Mouse (Mus musculus) layer of hippocampus, adult 9-10 months (tissue): ENCODE measurements at regions not wholly inside any gene's neighbourhood (a gene's known extent, or its start where the extent isn't known, plus 50 kb on each side); places are given as distances from the start of the nearest gene placed in this dataset.

Experiments used
- DNase-seq: peaks from one replicate; pipeline ENCODE4 v3.0.0; 2022; ENCODE audit warnings: low spot score

DNA sequence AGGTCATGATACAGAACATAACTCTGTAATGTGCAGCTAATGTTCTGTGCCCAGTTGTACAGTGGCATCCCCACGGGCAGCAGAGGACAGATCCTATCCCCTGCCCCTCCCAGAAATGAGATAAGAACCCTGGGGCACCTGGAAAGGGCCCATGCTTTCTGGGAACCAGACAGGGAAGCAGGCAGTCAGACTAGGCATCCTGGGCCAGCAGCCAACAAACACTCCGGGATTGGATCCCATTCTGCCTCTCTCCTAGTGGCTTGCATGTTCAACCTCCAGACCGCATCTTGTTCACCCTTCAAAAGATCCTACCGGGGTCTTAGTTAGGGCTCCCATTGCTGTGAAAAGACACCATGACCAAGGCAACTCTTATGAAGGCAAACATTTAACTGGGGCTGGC lies 229.0 kb upstream of the Rpl38 start:
- DNase-seq = no peak

GRCm38 (mm10) chr11:114435788-114436187 lies 232.5 kb upstream of the Rpl38 start:
- DNase-seq = no peak

GRCm38 (mm10) chr11:114433561-114433960 lies 234.8 kb upstream of the Rpl38 start:
- DNase-seq = no peak

DNA sequence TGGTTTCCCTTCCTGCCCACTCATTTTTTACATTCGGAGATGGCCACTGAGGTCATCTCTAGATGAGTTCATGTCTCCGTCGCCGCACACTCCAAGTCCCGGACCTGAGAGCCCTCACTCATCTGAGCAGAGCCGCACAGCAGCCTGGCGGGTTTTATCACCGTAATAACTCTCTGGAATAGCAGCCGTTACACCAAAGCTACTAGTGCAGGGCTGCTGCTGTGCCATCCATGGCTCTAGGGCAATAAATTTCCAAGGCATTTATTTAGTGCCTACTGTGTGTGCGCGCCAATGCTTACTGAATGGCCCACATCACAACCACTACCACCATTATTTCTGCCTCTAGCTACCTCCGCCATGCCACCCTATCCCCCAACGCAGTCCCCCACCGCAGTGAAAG lies 242.9 kb upstream of the Rpl38 start:
- no peak for DNase-seq

DNA sequence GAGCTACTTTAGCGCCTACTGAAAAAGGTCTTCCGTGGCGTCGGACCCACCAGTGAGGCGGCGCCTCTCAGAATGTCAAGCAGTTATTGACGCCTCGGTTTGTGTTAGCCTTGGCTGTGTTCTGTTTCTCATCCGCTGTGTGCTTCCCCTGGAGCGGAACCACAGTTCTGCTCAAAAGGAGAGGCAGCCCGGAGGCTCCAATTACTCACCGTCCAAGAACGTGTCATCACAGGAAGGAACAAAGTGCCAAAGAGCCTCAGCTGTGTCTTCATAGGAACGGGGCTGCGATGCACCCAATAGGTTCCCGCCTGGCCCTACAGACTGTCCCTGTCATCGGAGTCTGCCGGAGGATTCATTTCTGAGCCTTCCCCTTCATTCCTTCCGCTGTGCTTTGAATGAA lies 245.0 kb upstream of the Rpl38 start:
- no peak for DNase-seq

DNA sequence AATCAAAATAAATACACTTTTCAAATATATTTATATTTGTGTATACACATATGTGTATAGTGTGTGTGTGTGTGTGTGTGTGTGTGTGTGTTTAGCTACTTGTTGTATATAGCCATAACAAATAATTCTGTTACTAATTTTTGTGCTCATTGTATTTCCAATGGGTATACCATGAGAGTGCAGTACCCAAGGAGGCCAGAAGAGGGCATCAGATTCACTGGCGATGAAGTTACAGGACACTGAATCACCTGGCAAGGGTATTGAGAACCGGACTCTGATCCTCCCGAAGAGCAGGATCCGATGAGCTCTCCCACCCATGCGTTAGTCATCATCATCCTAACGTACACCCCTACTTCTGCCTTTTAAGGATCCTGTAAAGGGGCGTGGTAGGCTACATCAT lies 249.3 kb upstream of the Rpl38 start:
- DNase-seq = no peak

- no peak for DNase-seq
Observed at GRCm38 (mm10) chr11:114416168-114416567, 252.2 kb upstream of the Rpl38 start.

GRCm38 (mm10) chr11:114404401-114404800 lies 263.9 kb upstream of the Rpl38 start:
- DNase-seq = no peak

GRCm38 (mm10) chr11:114402556-114403320 lies 265.6 kb upstream of the Rpl38 start:
- DNase-seq = no peak

- no peak for DNase-seq
Observed at GRCm38 (mm10) chr11:114400701-114401100, 267.6 kb upstream of the Rpl38 start.

GRCm38 (mm10) chr11:114392161-114392560 lies 276.2 kb upstream of the Rpl38 start:
- no peak for DNase-seq

DNA sequence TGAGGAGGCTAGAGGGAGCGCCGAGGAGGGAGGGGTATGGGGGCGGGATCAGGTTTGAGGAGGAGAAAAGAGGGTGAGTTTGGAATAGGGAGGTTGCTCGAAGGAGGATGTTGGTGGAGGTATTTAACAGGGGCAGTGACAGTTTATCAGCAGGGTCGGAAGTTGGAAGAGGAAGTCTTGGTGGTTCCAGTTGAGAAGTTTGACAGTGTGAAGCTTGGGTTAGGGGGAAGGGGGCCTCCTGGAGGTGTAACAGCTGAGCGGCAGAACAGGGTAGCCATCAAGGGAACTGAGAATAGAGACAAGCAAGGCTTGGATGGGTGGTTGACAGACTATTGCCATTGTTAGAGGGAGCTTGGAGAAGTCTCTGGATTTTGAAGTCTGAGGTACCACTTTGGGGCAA lies 276.8 kb upstream of the Rpl38 start:
- DNase-seq = no peak

DNA sequence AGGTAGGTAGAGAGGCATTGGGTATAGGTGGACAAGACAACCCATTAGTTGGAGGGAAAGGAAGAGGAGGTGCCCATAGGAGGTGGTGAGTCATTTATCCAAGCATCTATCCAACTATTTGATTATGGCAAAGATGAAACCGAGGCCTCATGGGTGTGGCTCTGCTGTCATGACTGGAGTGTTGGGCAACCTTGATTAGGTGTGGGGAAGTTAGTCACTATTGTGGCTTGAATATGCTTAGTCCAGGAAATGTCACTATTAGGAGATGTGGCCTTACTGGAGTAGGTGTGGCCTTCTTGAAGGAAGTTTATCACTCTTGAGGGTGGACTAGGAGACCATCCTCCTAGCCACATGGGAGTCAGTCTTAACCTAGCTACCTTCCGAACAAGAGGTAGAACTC lies 281.2 kb upstream of the Rpl38 start:
- no peak for DNase-seq

DNA sequence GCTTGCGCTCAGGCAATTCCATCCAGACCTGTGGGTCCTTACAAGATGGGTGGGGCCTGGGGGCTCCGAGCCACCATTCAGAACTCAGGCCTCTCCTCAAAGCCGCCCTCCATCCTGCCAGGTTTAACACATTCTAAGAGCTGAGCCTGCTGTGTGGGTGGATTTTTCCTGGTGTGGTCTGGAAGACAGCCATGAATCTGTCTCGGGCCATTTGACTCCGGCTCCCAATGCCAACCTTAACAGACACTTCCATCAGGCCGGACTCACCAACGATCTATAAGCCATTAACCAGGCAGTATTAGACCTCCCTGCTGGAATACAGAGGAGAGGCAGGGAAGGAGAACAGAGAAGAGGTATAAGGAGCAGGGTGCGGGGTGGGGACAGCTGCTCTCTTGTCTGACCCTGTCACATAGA lies 288.9 kb upstream of the Rpl38 start:
- no peak for DNase-seq

- no peak for DNase-seq
Observed at GRCm38 (mm10) chr11:114375921-114376320, 292.4 kb upstream of the Rpl38 start.

- DNase-seq = no peak
Observed at GRCm38 (mm10) chr11:114370708-114371107, 297.6 kb upstream of the Rpl38 start.

- DNase-seq = no peak
Observed at GRCm38 (mm10) chr11:114367779-114368178, 300.5 kb upstream of the Rpl38 start.

GRCm38 (mm10) chr11:114360946-114361345 lies 294.1 kb upstream of the Sdk2 start:
- no peak for DNase-seq

DNA sequence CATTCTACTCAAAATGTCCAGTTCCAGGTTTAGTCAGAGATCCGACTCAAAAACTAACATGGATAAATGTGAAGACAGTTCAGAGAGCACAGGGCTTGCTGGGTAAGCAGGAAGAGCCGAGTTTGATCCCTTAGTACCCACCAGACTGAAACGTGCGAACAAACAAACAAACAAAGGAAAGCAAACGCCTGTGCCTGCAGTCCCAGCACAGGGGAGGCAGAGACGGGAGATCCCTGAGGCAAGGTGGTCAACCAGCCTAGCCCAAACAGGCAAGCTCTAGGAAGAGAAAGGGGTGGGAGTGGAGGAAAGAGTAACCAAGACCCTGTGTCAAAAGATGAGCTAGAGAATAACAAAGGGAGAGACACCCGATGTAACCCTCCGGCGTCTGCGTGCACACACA lies 293.5 kb upstream of the Sdk2 start:
- DNase-seq = no peak

DNA sequence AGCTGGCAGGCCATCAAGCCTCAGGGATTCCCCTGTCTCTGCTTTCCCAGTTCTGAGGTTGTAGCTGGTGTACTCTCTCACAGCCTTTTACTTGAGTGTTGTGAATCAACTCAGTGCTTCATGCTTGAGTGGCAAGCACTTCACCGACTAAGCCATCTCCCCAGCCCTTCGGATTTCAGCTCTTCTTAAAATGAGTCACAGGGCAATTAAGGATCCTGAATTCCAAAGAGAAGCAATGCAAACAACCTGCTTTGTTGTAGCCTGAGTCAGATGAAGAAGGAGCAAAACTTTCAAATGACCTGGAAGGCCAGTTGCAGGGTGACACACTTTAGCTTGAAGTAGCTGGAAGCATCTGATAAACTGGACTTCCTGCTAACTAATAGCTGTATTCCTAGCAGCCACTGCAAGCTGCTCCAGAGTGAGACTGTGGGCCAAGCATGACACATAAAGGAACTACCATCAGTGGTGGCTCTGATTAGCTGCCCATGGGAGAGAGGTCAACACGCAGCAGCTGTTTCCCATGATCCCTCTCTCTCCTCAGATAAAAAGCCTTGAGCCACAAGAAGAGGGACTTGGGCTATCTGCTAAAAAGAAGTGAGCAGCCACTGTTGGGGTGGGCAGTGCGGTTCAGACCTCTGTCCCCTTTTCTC lies 285.4 kb upstream of the Sdk2 start:
- no peak for DNase-seq

- DNase-seq = no peak
Observed at GRCm38 (mm10) chr11:114336839-114337484, 270.1 kb upstream of the Sdk2 start.

DNA sequence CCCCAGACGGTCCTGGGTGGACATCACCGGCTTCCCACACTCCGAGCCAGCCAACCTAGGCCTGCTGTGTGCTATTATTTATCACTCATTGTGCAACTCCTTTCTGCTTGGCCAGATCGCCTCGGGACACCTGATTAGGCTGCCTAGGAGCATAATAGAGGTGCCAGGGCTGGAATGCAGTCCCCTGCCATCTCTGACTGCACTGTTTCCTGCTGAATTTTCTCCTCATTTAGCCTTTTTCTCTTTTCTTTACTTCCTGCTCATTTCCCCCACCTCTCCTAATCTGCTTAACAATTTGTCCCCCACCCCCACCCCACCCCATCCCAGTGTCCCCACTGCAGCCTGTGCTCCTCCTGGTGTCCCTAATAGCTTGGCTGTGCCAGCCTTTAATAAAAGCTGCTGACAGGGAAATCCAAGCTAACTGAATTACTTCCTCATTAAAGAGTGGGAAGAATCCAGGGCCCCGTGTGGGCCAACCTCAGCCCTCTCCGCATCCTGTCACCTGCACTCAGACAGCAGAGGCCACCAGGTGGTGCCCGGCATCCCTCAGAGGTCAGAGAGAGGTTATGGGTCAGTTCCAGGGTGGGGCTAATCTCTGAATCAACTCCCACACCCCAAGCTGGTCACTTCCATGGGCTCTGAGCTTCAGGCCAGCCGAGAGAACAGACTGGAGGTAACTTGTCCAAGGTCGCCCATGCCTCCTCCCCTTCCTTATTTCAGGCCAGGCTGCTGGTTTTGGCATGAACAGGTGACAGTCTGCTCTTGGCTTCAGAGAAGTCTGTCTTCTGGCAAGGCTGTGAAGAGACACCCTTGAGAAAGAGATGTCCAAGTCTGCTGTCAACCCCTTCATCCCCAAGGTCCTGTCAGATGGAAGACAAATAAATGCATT lies 269.3 kb upstream of the Sdk2 start:
- DNase-seq = no peak
